Mouse (Mus musculus) embryonic facial prominence, embryonic 10.5 days (tissue): ENCODE measurements around the gene Mup6. TPM values are rescaled to one million over a fixed set of nuclear protein-coding genes. Genes with fewer than 3 reads are reported as not detected.
"Not testable (repeated sequence)": the region's sequence is repeated elsewhere in the genome, so short reads cannot be mapped to it uniquely, and the experiment has no call there.

Experiments used
- DNase-seq: peaks from one replicate; pipeline ENCODE4 v3.0.0-alpha.2; 2017; ENCODE audit warnings: low spot score
- H3K27ac ChIP-seq: fragments of 300-500 bp; sonication (generic); replicated peaks from 2 replicates; pipeline ENCODE4 v1.5.1; 2016; ENCODE audit warnings: mild to moderate bottlenecking
- H3K27me3 ChIP-seq: fragments of 300-500 bp; sonication (generic); replicated peaks from 2 replicates; pipeline ENCODE4 v1.6.1; 2016; ENCODE audit warnings: low read depth, mild to moderate bottlenecking; ENCODE audit not compliant: poor library complexity, severe bottlenecking
- H3K36me3 ChIP-seq: fragments of 300-500 bp; sonication (generic); replicated peaks from 2 replicates; pipeline ENCODE4 v1.6.1; 2016; ENCODE audit warnings: mild to moderate bottlenecking, moderate library complexity
- H3K4me1 ChIP-seq: fragments of 300-500 bp; sonication (generic); 2 replicates; pipeline ENCODE4 v1.6.1; 2016
- H3K4me3 ChIP-seq: fragments of 300-500 bp; sonication (generic); 2 replicates; pipeline ENCODE4 v1.5.1; 2016; ENCODE audit warnings: mild to moderate bottlenecking, moderate library complexity
- H3K9me3 ChIP-seq: fragments of 300-500 bp; sonication (generic); 2 replicates; pipeline ENCODE4 v1.6.1; 2016; ENCODE audit warnings: mild to moderate bottlenecking
- WGBS: fragments of 180-500 bp; shearing (Covaris S2); methylation state at CpG from one replicate; pipeline ENCODE4 v1.1.7; 2016; 5-methylcytosine and 5-hydroxymethylcytosine counted together
- polyA plus RNA-seq: library from polyadenylated mRNA; unstranded; fragments of >200 nt; fragmentation: Nextera tagmentation; extraction: Ambion mirVana; gene quantifications from 2 replicates; pipeline ENCODE4 v1.2.1, GENCODE M21; 2016

Mup6 gene
- polyA plus RNA-seq, 1 experiment from 2014 or later = not detected

- not testable (repeated sequence) for H3K27me3 ChIP-seq, H3K4me3 ChIP-seq, DNase-seq, H3K27ac ChIP-seq, H3K36me3 ChIP-seq, H3K4me1 ChIP-seq, H3K9me3 ChIP-seq
- WGBS = 85% methylated on average over 13 of the region's 13 CpGs
Observed at GRCm38 (mm10) chr4:60029334-60030111, 65.4 kb downstream of the Mup6 start.

Other genes with a start within 250 kb of the Mup6 start
- 91.2 and 92.7 TPM in 2 replicates for gene Inip, start 162.7 kb upstream of the Mup6 start, polyA plus RNA-seq
- gene Snx30, start 158.5 kb upstream of the Mup6 start, polyA plus RNA-seq = 6.4 and 7.9 TPM in 2 replicates
- gene Slc46a2, start 49.2 kb upstream of the Mup6 start, polyA plus RNA-seq = 0.05 TPM in 1 of 2 replicates, not detected in the other
- gene Mup4, start 3.6 kb upstream of the Mup6 start, polyA plus RNA-seq = not detected in 2 replicates
- not detected in 2 replicates for gene Mup7, start 106.2 kb downstream of the Mup6 start, polyA plus RNA-seq
- not detected in 2 replicates for gene Mup2, start 190.0 kb downstream of the Mup6 start, polyA plus RNA-seq